Mouse (Mus musculus) thymus, postnatal 4 days (tissue): ENCODE data around the gene Bex1.

Source experiments
- DNase-seq: peaks from one replicate; pipeline ENCODE4 v3.0.0; 2021

Gene Bex1

DNA sequence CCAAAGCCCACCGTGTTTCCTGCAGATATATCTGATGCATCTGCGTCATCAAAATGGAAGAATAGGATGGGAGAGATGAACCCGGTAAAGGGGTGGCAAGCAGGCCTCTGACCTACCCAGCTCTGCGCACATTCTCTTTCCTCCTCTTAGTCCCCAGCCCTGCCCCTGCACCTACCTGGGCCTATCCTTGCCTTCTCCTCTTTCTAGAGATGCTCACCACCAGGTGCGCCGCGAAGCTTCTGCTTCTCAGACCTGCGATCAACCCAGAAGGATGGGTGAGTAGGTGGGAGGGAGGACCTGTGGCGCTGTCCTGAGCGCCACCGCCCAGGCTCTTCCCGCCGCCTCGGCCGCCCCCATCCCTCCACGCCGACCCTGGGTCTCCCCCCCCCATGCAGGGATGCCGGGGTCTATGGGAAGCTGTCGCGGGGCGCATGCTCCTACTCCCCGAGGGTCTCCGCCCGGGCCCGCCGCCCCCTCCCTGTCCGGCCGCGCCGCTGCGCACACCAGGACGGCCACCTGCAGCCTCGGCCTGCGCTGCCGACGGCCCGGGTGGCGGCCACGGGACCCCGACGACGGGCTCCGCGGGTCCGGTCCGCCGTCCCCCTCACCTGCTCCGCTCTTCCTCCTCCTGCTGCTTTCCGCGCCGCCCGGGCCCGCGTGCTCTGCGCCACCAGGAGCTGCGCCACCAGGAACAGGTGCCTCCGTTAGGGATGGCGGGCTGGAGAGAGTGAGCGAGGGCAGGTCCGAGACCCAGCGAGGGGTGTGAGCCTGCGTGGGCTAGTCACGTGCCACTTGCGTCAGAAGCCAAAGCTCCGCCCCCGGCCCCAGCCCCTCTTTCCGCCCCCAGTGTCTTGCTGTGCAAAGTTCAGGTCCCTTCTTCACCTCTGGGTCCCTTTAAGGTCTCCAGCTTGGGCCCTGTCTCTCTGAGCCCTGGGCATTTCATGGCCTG is at the start of gene Bex1, which contains the start of gene Tceal7:
TSS of gene Bex1 (minus strand) at position 785 of the 949 bp plus-strand sequence.
TSS of gene Tceal7 (plus strand) at position 51 of the 949 bp plus-strand sequence.
- peak; percentile 11 for DNase-seq

DNA sequence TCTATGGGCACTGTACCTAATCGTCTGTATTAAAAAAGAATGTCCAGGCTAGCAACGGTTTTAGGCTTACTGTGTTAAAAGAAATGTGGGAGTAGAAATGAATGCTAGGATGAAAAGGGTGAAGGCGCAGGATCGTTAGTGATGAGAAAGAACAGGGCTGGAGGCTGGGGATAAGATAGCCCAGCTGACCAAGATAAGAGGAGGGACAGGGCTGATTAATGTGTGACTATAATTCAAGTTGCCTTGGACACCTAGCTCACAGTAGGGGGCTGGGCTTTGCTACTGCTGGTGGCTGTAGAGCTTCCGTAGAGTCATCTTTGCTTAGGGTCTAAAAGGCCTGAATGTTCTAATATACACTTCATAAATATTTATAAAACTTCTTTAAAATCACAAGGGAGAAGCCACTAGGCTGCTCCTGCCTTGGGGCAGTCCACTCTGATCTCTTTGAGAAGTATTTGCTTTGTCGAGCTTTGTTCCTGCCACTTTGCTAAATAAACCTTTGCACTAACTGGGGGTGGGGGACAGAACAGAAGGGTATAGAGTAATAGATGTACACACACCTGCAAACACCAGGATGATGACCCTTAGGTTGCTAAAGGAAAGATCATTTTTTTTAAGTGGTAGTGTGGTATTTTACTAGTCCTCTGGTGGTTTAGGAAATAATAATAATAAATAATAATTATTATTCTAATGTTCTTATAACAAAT is 36.9 kb upstream of the Bex1 start:
- no peak for DNase-seq

DNA sequence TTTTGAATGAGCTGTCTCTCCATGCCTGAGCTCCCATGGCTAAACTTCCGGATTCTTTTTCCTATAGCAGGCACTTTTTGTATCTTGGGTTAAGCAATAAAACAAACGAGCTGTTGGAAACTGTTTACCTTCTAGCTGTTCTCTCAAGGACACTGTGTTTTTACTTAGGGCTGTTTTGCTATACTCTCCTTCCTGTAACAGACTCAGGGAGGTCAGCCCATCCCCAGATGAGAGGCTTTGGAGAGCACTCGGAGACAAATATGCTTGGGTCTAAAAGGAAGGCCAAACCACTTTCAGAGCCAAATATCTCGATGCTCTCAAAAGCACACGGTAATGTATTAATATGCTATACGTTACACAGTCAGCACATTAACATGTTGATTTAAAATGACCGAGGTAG is 34.4 kb upstream of the Bex1 start:
- no peak for DNase-seq

DNA sequence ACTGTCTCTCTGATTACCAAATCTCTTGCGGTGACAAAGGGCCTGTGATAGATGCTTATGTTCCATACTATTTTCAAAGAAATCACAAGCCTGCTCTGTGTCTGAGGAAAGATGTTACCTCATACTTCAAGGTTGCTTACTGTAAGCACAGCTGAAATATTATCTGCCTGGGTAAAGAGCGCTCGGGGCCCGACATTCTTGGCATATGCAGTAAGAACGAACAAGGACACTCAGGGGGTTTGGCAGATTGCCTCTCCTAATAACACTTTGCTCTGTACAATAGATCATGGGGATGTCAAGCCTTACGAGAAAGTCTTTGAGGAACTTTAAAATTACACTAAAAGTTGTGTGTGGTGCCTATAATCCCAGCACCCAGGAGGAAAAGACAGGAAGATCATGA is 33.5 kb upstream of the Bex1 start:
- no peak for DNase-seq

DNA sequence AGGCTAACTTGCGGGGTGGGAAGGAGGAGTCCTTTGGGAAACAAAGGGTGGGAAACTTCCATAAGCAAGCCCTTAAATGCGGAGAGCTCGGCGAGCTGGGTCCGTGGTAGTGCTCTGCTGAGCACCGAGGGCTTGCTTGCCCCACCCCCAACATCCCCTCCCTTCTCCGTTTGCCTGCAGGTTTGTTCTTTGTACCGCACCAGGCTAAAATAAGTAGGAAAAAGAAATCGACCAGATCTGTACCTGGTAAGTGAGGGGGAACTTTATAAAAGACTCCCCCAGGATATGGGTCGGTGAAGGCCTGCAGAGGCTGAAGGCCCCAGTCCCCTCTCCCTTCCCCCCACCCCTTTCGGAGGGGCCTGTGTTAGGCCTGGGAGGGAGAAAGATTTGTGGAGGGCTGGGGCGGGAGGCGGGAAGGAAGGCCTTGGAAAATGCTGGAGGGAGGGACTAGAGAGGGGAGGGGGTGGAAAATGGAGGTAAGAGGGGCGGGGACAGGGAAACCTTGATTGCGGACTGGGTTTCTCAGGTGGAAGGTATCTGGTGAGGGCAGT is 30.3 kb upstream of the Bex1 start:
- DNase-seq: peak; percentile 49

DNA sequence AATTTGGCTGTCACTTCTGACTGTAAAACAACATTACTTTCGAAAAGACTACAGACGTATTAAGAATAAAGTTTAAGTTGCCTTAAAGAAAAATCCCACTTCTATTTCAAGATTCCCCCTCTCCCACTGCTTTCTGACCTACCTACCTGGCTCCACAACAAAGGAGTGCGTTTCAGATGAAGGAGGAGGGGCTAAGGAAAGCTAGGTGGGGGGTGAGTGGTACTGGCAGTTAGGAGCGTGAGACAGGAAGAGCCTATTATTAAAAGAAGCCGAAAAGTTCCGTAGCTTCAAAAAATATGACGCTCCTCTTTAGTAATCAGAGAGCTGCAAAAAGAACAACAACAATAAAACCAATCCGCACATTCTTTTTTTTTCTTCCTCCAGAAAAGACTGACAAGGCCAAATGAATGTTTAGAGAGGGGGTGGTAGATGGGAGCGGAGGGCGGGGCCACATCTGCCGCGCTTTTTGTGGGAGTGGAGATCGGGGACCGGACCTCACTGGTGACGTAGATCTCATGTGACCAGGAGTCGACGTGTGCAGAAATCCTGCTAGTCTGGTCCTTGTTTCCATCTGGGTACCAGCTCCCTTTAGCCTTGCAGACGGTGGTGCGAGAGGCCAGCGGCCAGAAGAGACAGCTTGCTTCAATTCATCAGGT is 29.4 kb upstream of the Bex1 start, which contains the start of gene Tceal9:
TSS of gene Tceal9 (plus strand) at position 506 of the 656 bp plus-strand sequence.
- peak; percentile 57 for DNase-seq

DNA sequence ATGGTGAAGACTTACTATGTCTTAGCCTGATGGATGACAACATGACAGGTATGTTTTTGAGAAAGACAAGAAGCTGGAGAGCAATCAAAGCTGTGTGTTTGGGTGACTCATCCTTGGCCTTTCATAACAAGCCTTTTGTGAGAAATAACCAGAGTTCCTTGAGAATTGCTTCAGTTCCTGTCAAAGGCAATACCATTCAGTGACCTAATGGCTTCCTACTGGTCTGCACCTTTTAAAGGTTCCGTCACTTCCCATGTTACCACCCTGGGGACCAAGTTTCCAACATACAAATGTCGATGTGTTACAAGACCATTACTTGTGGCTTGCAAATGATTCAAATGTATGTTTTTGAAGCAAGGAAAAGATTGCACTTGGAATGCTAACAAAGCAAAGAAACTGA is 27.9 kb upstream of the Bex1 start:
- DNase-seq: no peak

DNA sequence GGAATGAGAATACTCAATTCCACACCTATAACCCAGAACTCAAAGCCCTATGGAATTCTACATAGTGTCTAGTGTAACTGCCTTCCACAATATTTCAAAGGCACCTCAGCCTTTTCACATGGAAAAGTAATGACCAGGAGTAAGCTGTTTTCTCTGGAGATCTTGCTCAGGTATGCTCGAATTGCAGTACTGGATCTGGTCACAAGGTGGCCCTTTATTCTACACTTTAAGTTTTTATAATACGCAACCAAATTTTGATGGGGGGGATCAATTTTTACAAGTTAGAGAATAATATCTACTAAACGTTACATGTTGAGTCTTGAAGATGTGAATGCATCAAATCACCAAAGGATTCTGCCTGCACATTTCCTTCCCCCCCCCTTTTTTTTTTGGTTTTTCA is 22.8 kb upstream of the Bex1 start:
- DNase-seq: peak; percentile 61

DNA sequence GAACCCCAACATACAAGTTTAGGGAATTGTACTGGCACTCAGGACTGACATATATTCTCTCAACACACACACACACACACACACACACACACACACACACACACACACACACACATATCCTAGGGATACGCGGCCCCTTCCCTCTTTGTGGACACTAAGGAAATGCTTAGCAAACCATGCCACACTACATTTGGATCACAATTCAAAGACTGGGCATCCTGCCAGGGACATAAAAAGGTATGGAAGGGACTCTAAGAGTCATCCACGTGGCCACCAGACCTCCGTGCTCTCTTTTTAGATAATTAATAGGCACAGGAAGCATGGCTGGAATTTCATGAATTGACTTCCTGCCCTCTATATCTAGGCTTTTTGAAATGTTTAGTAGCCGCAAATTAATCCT is 12.5 kb upstream of the Bex1 start:
- no peak for DNase-seq

DNA sequence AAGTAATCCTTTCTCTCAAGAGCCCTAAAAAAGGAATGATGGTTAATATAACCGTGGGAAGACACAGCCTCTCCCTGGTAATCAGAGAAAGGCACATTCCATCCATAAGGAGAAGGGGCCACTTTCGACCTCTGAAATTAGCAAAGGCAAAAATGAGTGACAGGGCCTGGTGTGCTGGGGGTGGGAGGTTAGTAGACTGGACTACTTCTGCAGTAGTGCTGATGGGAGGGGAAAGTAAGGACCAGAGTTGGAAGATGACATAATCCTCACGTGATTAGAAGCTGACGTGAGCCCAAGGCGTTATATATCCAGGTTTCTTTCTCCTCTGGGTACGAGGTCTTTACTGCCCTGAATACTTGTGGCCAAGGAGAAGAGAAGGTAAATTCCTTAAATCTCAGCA is 8.4 kb upstream of the Bex1 start:
- DNase-seq: no peak

DNA sequence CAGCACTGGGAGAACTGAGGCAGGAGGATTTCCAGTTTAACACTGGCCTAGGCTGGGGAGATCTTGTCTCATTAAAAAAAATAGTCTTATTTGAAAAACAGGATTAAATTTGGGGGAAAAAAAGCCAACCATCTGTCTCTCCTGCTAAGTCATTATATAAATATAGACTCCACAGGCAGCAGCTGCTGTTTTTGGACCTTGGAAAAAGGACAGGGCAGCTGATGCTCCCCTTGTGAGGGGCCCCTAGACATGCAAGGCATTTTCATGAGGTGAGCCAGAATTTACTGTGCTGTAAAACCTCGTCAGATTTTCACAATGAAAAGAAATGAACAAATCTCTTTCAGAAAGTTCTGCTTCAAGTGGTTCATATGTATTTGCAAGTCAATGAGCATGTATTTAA is 990 bp upstream of the Bex1 start:
- DNase-seq: no peak

DNA sequence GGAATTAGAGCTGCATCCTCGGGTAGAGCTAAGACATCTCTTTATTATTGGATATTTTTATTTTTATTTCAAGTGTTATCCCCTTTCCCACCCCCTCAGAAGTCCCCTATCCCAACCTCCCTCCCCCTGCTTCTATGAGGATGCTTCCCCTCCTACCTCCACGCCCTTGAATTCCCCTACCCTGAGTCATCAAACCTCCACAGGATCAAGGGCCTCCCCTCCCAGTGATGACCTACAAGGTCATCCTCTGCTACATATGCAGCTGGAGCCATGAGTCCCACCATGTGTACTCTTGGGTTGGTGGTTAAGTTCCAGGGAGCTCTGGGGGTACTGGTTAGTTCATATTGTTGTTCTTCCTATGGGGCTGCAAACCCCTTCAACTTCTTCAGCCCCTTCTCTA is 1.9 kb downstream of the Bex1 start:
- DNase-seq: no peak

DNA sequence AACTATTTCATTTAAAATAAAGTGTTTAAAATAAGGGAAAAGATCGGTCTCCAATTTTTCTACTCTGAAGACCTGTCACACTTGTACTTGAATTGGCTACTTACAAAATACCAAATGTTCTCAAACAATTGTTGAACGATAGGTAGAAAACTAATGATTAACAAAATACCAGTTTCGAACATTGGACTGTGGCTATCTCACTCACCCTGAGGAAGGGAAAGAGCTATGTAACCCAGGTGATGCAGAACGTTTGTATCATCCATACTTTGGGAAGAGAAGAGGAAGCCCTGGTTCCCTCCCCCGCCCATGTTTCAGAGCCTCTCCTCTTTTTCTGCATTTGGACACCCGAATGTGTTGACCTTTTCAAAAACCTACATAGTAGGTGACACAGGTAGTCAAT is 10.9 kb downstream of the Bex1 start:
- no peak for DNase-seq

DNA sequence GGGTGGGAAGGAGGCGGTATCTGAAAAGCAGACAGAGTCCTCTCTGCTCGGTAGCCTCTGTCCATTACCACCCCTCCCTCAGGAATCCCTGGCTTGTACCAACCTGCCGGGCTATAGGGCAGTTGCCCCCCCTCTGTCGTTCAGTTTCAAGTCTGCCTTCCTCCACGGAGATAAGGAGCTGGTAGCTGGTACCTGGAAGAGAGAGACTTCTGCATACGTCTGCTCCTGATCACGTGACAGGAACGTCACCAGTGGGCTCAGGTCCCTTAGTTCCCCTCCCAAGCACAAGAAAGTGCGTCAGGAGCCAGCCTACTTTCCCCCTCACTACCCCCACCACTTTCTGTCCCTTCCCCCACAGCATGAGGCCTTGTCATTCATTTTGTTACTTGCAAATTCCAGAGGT is 11.6 kb downstream of the Bex1 start, which contains the start of gene Tceal5:
TSS of gene Tceal5 (minus strand) at position 213 of the 403 bp plus-strand sequence.
- DNase-seq: no peak

DNA sequence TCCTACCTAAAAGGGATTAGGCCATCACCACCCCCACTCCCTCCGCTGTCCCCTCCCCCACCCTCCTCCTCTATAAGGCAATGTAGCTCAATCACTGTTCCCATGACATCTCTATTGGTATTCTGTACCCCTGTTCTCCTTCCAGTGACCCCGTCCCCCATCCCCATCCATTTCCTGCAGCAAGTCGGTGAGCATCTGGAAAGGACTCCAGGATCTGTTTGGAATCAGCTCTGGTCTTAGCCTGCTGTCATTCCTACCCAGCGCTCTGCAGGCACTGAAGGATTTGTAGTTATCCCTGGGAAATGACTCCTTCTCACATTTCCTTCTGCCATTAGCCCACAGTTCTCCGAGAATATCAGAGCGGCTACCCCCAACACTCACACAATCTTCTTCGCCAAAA is 12.1 kb downstream of the Bex1 start:
- DNase-seq: no peak

DNA sequence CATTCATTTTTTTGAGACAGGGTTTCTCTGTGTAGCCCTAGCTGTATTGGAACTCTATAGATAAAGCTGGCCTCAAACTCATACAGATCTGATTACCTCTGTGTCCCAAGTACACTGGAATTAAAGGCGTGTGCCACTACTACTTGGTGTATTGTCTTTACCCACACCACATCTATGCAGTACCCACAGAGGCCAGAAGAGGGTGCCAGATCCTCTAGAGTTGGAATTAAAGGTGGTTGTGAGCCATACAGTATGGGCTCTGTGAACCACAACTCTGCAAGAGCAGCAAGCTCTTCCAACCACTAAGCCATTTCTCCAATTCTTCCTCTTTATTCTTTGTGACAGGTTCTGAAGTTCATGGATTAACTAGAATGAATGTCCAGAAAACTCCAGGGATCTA is 18.4 kb downstream of the Bex1 start:
- peak; percentile 75 for DNase-seq

DNA sequence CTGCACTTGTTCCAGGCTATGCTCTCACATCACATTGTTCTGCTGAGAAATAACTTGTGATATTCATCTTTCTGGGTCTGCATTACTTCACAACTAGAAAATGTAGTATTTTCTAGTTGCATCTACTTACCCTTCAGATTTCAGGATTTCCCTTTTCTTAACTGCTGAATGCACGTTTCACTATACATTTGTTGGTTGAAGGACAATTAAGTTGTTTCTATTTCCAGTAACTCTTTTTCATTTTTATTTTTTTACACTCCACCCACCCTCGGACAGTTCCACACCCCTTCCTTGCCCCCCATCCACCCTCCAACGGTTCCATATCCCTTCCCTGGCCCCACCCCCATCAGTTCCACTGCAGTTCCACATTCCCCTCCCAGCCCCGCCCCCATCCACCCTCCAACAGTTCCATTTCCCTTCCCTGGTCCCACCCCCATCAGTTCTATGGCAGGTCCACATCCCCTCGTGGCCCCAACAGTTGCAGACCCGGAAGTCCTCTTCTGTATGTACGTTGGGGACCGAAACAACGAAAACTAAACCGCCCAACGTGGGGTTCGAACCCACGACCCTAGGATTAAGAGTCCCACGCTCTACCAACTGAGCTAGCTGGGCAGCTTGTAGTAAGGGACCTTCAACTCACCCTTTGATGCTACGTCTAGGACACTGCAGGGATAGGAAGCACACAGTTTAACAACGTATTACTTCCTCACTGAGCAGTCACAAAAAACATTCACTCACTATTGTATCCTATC is 19.9 kb downstream of the Bex1 start:
- no peak for DNase-seq

DNA sequence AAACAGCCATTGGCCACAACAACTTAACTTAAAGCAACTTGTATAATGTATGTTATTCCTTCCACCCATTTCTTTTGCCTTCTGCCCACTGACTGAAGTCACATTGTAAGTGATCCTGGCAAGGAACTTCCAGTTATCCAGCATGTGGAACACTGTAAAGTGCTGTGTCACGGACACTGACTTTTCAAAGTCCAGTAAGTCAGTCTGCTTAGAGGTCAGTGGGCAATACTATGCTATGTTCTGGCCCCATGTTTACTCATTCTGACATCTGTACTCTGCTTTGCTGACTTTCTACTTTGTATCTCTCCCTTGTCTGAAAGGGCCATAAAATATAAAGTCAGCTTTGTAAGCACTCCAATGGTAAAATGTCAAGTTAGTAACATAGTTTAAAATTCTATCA is 32.2 kb downstream of the Bex1 start:
- no peak for DNase-seq

DNA sequence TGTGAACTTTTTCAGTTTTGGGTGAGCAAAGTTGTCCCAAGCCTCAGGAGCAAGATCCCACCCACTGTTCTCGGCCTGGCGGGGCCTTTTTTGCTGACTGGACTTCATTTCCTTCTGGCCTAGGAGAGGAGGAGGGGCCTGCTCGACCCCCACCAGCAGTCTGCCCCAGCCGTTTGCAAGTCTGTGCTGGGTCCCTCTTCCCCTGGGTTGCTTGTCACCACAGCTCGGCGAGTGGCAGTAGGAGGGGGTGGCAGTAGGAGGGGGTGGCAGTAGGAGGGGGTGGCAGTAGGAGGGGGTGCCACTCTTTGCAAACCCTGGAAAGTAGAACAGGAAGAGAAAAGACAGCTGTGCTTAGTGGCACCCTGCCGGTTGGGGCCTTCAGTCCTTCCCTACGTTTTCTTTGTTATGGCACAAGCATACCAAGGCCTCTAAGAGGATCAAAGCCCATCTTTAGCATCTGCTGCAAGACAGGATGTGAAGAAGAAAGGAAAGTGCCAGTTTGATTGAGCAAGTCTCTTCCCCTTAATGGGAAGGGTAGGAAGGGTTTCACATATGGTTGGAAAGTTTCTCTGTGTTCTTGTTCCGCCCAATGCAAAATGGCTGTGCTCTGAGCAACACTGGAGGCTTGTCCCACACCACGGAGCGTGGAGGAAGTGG is 34.3 kb downstream of the Bex1 start:
- DNase-seq: peak; percentile 49

DNA sequence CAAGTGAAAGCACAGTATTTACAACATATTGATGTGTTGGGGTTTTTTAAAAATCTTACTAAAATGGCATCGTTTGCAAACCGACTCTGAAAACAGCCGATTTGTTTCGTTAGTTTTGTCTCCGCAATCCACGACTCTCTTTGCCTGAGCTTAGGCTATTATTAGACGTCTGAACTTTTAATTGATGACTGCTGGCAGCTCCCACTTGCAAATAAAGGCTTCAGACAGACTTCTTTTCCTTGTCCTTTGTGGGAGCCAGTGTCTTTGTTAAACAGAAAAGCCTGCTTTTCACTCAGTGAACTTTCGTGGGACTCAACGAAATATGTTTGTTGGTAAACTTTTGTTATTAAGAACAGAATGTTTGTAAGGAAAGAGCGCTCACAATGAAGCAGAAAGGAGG is 42.5 kb downstream of the Bex1 start:
- DNase-seq: no peak

DNA sequence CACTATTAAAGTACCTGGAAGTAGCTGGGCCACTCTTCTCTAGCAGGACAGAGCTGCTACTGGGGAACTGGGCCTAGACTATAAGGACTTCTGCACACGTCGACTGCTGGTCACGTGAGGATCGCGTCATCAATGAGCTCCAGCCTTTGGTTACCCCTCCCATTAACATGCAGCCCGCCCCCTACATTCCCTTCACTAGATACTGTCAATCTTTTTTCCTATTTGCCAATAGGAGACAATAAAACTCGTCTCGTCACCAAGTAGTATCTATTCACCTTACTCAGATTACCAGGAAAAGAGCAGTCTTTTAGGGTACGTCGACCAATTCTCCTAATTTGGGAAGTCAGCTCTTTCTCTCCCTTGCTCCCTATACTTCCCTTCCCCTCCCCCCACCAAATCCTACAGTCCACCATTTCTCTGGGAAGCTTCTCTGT is 43.2 kb downstream of the Bex1 start, which contains the start of gene Tceal8:
TSS of gene Tceal8 (minus strand) at position 225 of the 434 bp plus-strand sequence.
- DNase-seq: peak; percentile 52
